Mouse (Mus musculus): ENCODE measurements around the gene Cnr1.

The Cnr1 gene

GRCm38 (mm10) chr4:33941557-33941956, 17.2 kb downstream of the Cnr1 start:
- no peak for DNase-seq (ENCODE audit: low read depth, low spot score)

GRCm38 (mm10) chr4:33943936-33944335, 19.5 kb downstream of the Cnr1 start:
- no peak for DNase-seq (ENCODE audit: low read depth, low spot score)

- DNase-seq (ENCODE audit: low read depth, low spot score): no peak
Observed at GRCm38 (mm10) chr4:33945742-33946141, 21.3 kb downstream of the Cnr1 start.

GRCm38 (mm10) chr4:33947584-33947983, 23.2 kb downstream of the Cnr1 start:
- DNase-seq (ENCODE audit: low read depth, low spot score): no peak

- no peak for DNase-seq (ENCODE audit: low read depth, low spot score)
Observed at GRCm38 (mm10) chr4:33957398-33957797, 33.0 kb downstream of the Cnr1 start.

GRCm38 (mm10) chr4:33958515-33958914, 34.1 kb downstream of the Cnr1 start:
- DNase-seq (ENCODE audit: low read depth, low spot score): no peak

GRCm38 (mm10) chr4:33959841-33960240, 35.4 kb downstream of the Cnr1 start:
- DNase-seq (ENCODE audit: low read depth, low spot score): no peak

GRCm38 (mm10) chr4:33970726-33971125, 46.3 kb downstream of the Cnr1 start:
- no peak for DNase-seq (ENCODE audit: low read depth, low spot score)

GRCm38 (mm10) chr4:33988466-33989089, 64.2 kb downstream of the Cnr1 start:
- DNase-seq (ENCODE audit: low read depth, low spot score): no peak

- DNase-seq (ENCODE audit: low read depth, low spot score): no peak
Observed at GRCm38 (mm10) chr4:33992687-33993086, 68.3 kb downstream of the Cnr1 start.

GRCm38 (mm10) chr4:33996382-33996781, 72.0 kb downstream of the Cnr1 start:
- DNase-seq (ENCODE audit: low read depth, low spot score): no peak

All from mesoderm, embryonic 11.5 days (tissue).